Mouse (Mus musculus) CH12.LX (cell line): Measurements from ENCODE around the gene Slc6a17. TPM values are rescaled to one million over a fixed set of nuclear protein-coding genes. Genes with fewer than 3 reads are reported as not detected.

Experiments used
- polyA plus RNA-seq: library from polyadenylated mRNA; unstranded; fragments of >175 nt; gene quantifications from 2 replicates; pipeline ENCODE4 v1.2.1, GENCODE M21; 2012; ENCODE audit warnings: low read depth; ENCODE audit not compliant: insufficient read length
- total RNA-seq, 2 experiments: library from RNA; depleted of rRNA; stranded (reverse); fragments of 300-350 nt in 1 of 2; fragments of >200 nt in 1 of 2; gene quantifications; 2 replicates each; pipeline ENCODE4 v1.2.3; 2012 to 2014

The Slc6a17 gene
- total and polyA plus RNA-seq, 3 experiments = not detected

Other genes with a start within 250 kb of the Slc6a17 start
- 119 and 142 TPM in 2 replicates for gene Lamtor5, start 239.2 kb downstream of the Slc6a17 start, total RNA-seq (2012; rRNA removed)
- 162 and 183 TPM in 2 replicates for gene Lamtor5, start 239.2 kb downstream of the Slc6a17 start, total RNA-seq (2014; rRNA removed)
- 113 and 137 TPM in 2 replicates for gene Lamtor5, start 239.2 kb downstream of the Slc6a17 start, polyA plus RNA-seq
- 0.08 TPM in 1 of 2 replicates, not detected in the other for gene Slc16a4, start 226.8 kb downstream of the Slc6a17 start, total RNA-seq (2012; rRNA removed)
- not detected in 2 replicates for gene Slc16a4, start 226.8 kb downstream of the Slc6a17 start, total RNA-seq (2014; rRNA removed)
- 0.45 and 0.60 TPM in 2 replicates for gene Slc16a4, start 226.8 kb downstream of the Slc6a17 start, polyA plus RNA-seq
- 26.0 and 30.5 TPM in 2 replicates for gene Rbm15, start 184.3 kb downstream of the Slc6a17 start, total RNA-seq (2012; rRNA removed)
- gene Rbm15, start 184.3 kb downstream of the Slc6a17 start, total RNA-seq (2014; rRNA removed) = 15.2 and 17.0 TPM in 2 replicates
- 14.5 and 17.2 TPM in 2 replicates for gene Rbm15, start 184.3 kb downstream of the Slc6a17 start, polyA plus RNA-seq
- gene Kcnc4, start 58.5 kb downstream of the Slc6a17 start, total RNA-seq (2012; rRNA removed) = not detected in 2 replicates
- gene Kcnc4, start 58.5 kb downstream of the Slc6a17 start, total RNA-seq (2014; rRNA removed) = not detected in 2 replicates
- not detected in 2 replicates for gene Kcnc4, start 58.5 kb downstream of the Slc6a17 start, polyA plus RNA-seq
- gene Ubl4b, start 37.1 kb upstream of the Slc6a17 start, total RNA-seq (2012; rRNA removed) = not detected in 2 replicates
- gene Ubl4b, start 37.1 kb upstream of the Slc6a17 start, total RNA-seq (2014; rRNA removed) = not detected in 2 replicates
- gene Ubl4b, start 37.1 kb upstream of the Slc6a17 start, polyA plus RNA-seq = not detected in 2 replicates
- not detected in 2 replicates for gene Alx3, start 77.0 kb upstream of the Slc6a17 start, total RNA-seq (2012; rRNA removed)
- gene Alx3, start 77.0 kb upstream of the Slc6a17 start, total RNA-seq (2014; rRNA removed) = not detected in 2 replicates
- 0.29 TPM in 1 of 2 replicates, not detected in the other for gene Alx3, start 77.0 kb upstream of the Slc6a17 start, polyA plus RNA-seq
- gene Gm10961, start 113.3 kb upstream of the Slc6a17 start, total RNA-seq (2012; rRNA removed) = not detected in 2 replicates
- not detected in 2 replicates for gene Gm10961, start 113.3 kb upstream of the Slc6a17 start, total RNA-seq (2014; rRNA removed)
- not detected in 2 replicates for gene Gm10961, start 113.3 kb upstream of the Slc6a17 start, polyA plus RNA-seq
- gene Strip1, start 113.7 kb upstream of the Slc6a17 start, total RNA-seq (2012; rRNA removed) = 21.4 and 28.2 TPM in 2 replicates
- 16.5 and 18.4 TPM in 2 replicates for gene Strip1, start 113.7 kb upstream of the Slc6a17 start, total RNA-seq (2014; rRNA removed)
- 25.1 and 27.0 TPM in 2 replicates for gene Strip1, start 113.7 kb upstream of the Slc6a17 start, polyA plus RNA-seq
- 27.3 and 31.3 TPM in 2 replicates for gene Ahcyl1, start 178.5 kb upstream of the Slc6a17 start, total RNA-seq (2012; rRNA removed)
- gene Ahcyl1, start 178.5 kb upstream of the Slc6a17 start, total RNA-seq (2014; rRNA removed) = 22.7 and 32.5 TPM in 2 replicates
- 83.4 and 86.4 TPM in 2 replicates for gene Ahcyl1, start 178.5 kb upstream of the Slc6a17 start, polyA plus RNA-seq
- gene Csf1, start 242.5 kb upstream of the Slc6a17 start, total RNA-seq (2012; rRNA removed) = 2.5 and 3.4 TPM in 2 replicates
- gene Csf1, start 242.5 kb upstream of the Slc6a17 start, total RNA-seq (2014; rRNA removed) = 2.9 and 3.4 TPM in 2 replicates
- 15.0 and 17.4 TPM in 2 replicates for gene Csf1, start 242.5 kb upstream of the Slc6a17 start, polyA plus RNA-seq